Mouse (Mus musculus): ENCODE measurements around the gene Ksr1. TPM values are rescaled to one million over a fixed set of nuclear protein-coding genes. Genes with fewer than 3 reads are reported as not detected.
A peak's percentile ranks its signal among the peaks of the same experiment; 100 is the strongest.

Gene Ksr1
- polyA plus RNA-seq, 1 experiment: 28.1 TPM

- Histone ChIP-seq H3K4me1 (replicated peaks; ENCODE audit: control insufficient read depth, insufficient read depth, low read length) (peaks cover 63% of the 10 kb centered on the region), H3K27ac (ENCODE audit: control insufficient read depth, insufficient read depth, low read length) (no peak overlapping the region), H3K36me3 (ENCODE audit: control insufficient read depth, insufficient read depth, low read length) (no peaks in the 10 kb centered on the region), H3K4me3 (ENCODE audit: control insufficient read depth, insufficient read depth, low read length) (no peak overlapping the region), H3K27me3 (ENCODE audit: control insufficient read depth, insufficient read depth, low read length) (no peaks in the 10 kb centered on the region)
- WGBS: 60% methylated on average over 5 of the region's 5 CpGs
- TF ChIP-seq POLR2A (IDR thresholded peaks at IDR 0.05; ENCODE audit: control insufficient read depth, extremely low read depth, insufficient read depth, low read length, poor library complexity) (no peak), CTCF (IDR thresholded peaks at IDR 0.05; ENCODE audit: borderline replicate concordance, control insufficient read depth, extremely low read depth, insufficient read depth, low read length, poor library complexity) (no peak)
- no peak for DNase-seq
Observed at GRCm38 (mm10) chr11:79133051-79133450, 13.2 kb downstream of the Ksr1 start.

DNA sequence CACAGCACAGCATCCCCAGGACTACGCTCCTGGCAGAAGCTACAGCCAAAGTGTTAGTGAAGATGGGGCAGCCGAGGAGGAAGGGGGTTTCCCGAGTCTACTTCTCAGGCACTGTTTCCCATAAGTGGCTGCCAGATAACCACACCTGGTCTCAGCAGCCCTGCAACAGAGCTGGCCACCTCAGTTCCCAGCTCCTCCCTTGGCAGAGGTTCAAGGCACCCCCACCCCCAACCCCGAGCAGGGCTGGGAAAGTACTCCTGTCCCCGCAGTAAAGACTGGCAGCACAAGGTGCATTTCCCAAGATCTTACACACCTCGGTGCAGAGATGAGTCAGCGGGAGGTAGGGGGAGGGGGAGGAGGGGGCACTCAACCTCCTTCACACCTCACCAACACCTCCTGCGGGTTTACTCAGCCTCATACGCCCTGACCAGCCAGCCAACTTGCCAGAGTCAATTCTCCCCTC is 14.2 kb downstream of the Ksr1 start:
- no peak overlapping the region for H3K4me3 ChIP-seq (ENCODE audit: control insufficient read depth, insufficient read depth, low read length)

GRCm38 (mm10) chr11:79129388-79130356 is 16.5 kb downstream of the Ksr1 start:
- WGBS: 56% methylated on average over 13 of the region's 13 CpGs
- DNase-seq: no peak
- TF ChIP-seq CTCF (IDR thresholded peaks at IDR 0.05; ENCODE audit: borderline replicate concordance, control insufficient read depth, extremely low read depth, insufficient read depth, low read length, poor library complexity) (no peak), POLR2A (IDR thresholded peaks at IDR 0.05; ENCODE audit: control insufficient read depth, extremely low read depth, insufficient read depth, low read length, poor library complexity) (no peak)
- Histone ChIP-seq H3K27ac (ENCODE audit: control insufficient read depth, insufficient read depth, low read length) (peak overlapping the region; percentile 31), H3K4me1 (replicated peaks; ENCODE audit: control insufficient read depth, insufficient read depth, low read length) (peaks cover 58% of the 10 kb centered on the region), H3K27me3 (ENCODE audit: control insufficient read depth, insufficient read depth, low read length) (no peaks in the 10 kb centered on the region), H3K36me3 (ENCODE audit: control insufficient read depth, insufficient read depth, low read length) (no peaks in the 10 kb centered on the region), H3K4me3 (ENCODE audit: control insufficient read depth, insufficient read depth, low read length) (no peak overlapping the region)

More for the DNA sequence above, 14.2 kb downstream of the Ksr1 start:
- Histone ChIP-seq H3K27ac (ENCODE audit: control insufficient read depth, insufficient read depth, low read length) (no peak overlapping the region; the same call in 1 of the 2 replicates), H3K4me1 (replicated peaks; ENCODE audit: control insufficient read depth, insufficient read depth, low read length) (peaks cover 64% of the 10 kb centered on the region), H3K27me3 (ENCODE audit: control insufficient read depth, insufficient read depth, low read length) (no peaks in the 10 kb centered on the region), H3K36me3 (ENCODE audit: control insufficient read depth, insufficient read depth, low read length) (no peaks in the 10 kb centered on the region)
- no peak for TF ChIP-seq POLR2A (IDR thresholded peaks at IDR 0.05; ENCODE audit: control insufficient read depth, extremely low read depth, insufficient read depth, low read length, poor library complexity)
- TF ChIP-seq CTCF (IDR thresholded peaks at IDR 0.05; ENCODE audit: borderline replicate concordance, control insufficient read depth, extremely low read depth, insufficient read depth, low read length, poor library complexity): no peak
- WGBS: 33% methylated on average over 9 of the region's 9 CpGs
- DNase-seq: no peak

GRCm38 (mm10) chr11:79128233-79128632 is 18.0 kb downstream of the Ksr1 start:
- TF ChIP-seq CTCF (IDR thresholded peaks at IDR 0.05; ENCODE audit: borderline replicate concordance, control insufficient read depth, extremely low read depth, insufficient read depth, low read length, poor library complexity) (no peak), POLR2A (IDR thresholded peaks at IDR 0.05; ENCODE audit: control insufficient read depth, extremely low read depth, insufficient read depth, low read length, poor library complexity) (no peak)
- WGBS: 92% methylated on average over 7 of the region's 7 CpGs
- no peaks in the 10 kb centered on the region for H3K36me3 ChIP-seq (ENCODE audit: control insufficient read depth, insufficient read depth, low read length)
- no peak for DNase-seq
- H3K4me3 ChIP-seq (ENCODE audit: control insufficient read depth, insufficient read depth, low read length): no peak overlapping the region
- peaks cover 54% of the 10 kb centered on the region for H3K4me1 ChIP-seq (replicated peaks; ENCODE audit: control insufficient read depth, insufficient read depth, low read length)
- H3K27ac ChIP-seq (ENCODE audit: control insufficient read depth, insufficient read depth, low read length): no peak overlapping the region; the same call in 1 of the 2 replicates
- H3K27me3 ChIP-seq (ENCODE audit: control insufficient read depth, insufficient read depth, low read length): no peaks in the 10 kb centered on the region

DNA sequence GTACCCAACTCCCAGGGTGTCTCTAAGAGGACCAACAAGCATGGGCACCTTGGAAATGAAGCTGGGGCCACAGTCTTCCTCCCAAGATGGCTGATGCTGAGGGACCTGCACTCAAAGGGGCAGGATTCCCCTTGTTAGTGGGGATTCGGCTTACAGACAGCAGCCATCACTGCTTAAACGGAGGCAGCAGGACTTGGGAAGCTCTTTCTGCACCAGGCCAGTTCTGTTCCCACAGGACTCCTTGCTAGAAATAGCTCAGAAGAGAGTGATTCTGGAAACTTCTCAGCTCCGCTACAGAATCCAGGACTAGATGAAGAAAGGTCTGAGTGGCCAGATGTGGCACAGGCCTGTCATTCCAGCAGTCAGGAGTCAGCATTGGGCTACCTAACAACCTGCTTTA is 19.2 kb downstream of the Ksr1 start:
- Histone ChIP-seq H3K4me3 (ENCODE audit: control insufficient read depth, insufficient read depth, low read length) (no peak overlapping the region), H3K36me3 (ENCODE audit: control insufficient read depth, insufficient read depth, low read length) (no peaks in the 10 kb centered on the region), H3K4me1 (replicated peaks; ENCODE audit: control insufficient read depth, insufficient read depth, low read length) (peaks cover 57% of the 10 kb centered on the region), H3K27ac (ENCODE audit: control insufficient read depth, insufficient read depth, low read length) (no peak overlapping the region), H3K27me3 (ENCODE audit: control insufficient read depth, insufficient read depth, low read length) (no peaks in the 10 kb centered on the region)
- TF ChIP-seq CTCF (IDR thresholded peaks at IDR 0.05; ENCODE audit: borderline replicate concordance, control insufficient read depth, extremely low read depth, insufficient read depth, low read length, poor library complexity) (no peak), POLR2A (IDR thresholded peaks at IDR 0.05; ENCODE audit: control insufficient read depth, extremely low read depth, insufficient read depth, low read length, poor library complexity) (no peak)
- no peak for DNase-seq
- WGBS: 97% methylated on average over 3 of the region's 3 CpGs

- Histone ChIP-seq H3K27ac (ENCODE audit: control insufficient read depth, insufficient read depth, low read length) (no peak overlapping the region), H3K4me1 (replicated peaks; ENCODE audit: control insufficient read depth, insufficient read depth, low read length) (peaks cover 50% of the 10 kb centered on the region), H3K27me3 (ENCODE audit: control insufficient read depth, insufficient read depth, low read length) (no peaks in the 10 kb centered on the region), H3K36me3 (ENCODE audit: control insufficient read depth, insufficient read depth, low read length) (no peaks in the 10 kb centered on the region), H3K4me3 (ENCODE audit: control insufficient read depth, insufficient read depth, low read length) (peak overlapping the region; percentile 22)
- peak; percentile 27; the same call in 1 of the 2 replicates for TF ChIP-seq CTCF (IDR thresholded peaks at IDR 0.05; ENCODE audit: borderline replicate concordance, control insufficient read depth, extremely low read depth, insufficient read depth, low read length, poor library complexity)
- no peak for TF ChIP-seq POLR2A (IDR thresholded peaks at IDR 0.05; ENCODE audit: control insufficient read depth, extremely low read depth, insufficient read depth, low read length, poor library complexity)
- 8% methylated on average over 8 of the region's 8 CpGs for WGBS
- no peak for DNase-seq
Observed at GRCm38 (mm10) chr11:79125775-79126174, 20.4 kb downstream of the Ksr1 start.
